Mouse (Mus musculus) kidney, adult 2 months (tissue): ENCODE results near the gene Nsun7.
A peak's percentile ranks its signal among the peaks of the same experiment; 100 is the strongest.

Source experiments
- CTCF ChIP-seq: fragments of 200-500 bp; conservative IDR thresholded peaks from 2 replicates; pipeline ENCODE4 v1.5.1; 2011; ENCODE audit warnings: low read depth, mild to moderate bottlenecking, control low read depth, low read length, moderate library complexity, mixed read lengths; ENCODE audit not compliant: insufficient read depth, insufficient read length
- POLR2A ChIP-seq: fragments of 200-500 bp; IDR thresholded peaks from one replicate; pipeline ENCODE4 v1.6.1; 2011; ENCODE audit warnings: low read depth, low read length, control low read depth

DNA sequence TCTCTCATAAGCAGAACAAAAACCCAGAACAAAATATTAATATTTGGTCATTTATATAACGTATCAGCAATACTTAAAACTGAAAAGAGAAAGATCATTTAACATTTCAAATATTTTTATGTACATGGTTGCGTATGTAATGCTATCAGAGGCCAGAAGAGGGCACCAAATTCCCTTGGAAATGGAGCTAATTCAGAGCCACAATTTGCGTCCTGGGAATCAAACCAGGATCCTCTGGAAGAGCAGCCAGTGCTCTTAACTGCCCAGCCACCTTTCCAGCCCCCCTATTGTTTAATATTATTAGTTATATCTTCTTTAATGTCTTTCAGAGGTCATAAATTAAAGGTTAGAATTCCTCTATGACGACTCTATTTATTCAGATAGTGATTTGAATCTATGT lies 3.7 kb downstream of the Nsun7 start:
- peak; percentile 40 for TF ChIP-seq CTCF
- TF ChIP-seq POLR2A = no peak
